Mouse (Mus musculus) stomach, postnatal 0 days (tissue): ENCODE data around the gene Spata1. TPM values are rescaled to one million over a fixed set of nuclear protein-coding genes. Genes with fewer than 3 reads are reported as not detected.

ENCODE experiments used
- ATAC-seq: fragments of 200-750 bp; cut with Nextera tagmentation; 2 replicates; pipeline ENCODE4 v1.8.0; 2017; ENCODE audit not compliant: low FRiP score, low TSS enrichment
- DNase-seq: peaks from one replicate; pipeline ENCODE4 v3.0.0-alpha.2; 2016; ENCODE audit warnings: low spot score
- H3K27ac ChIP-seq: fragments of 300-500 bp; sonication (generic); replicated peaks from 2 replicates; pipeline ENCODE4 v1.5.1; 2014; ENCODE audit warnings: mild to moderate bottlenecking, control low read depth
- H3K27me3 ChIP-seq: fragments of 300-500 bp; sonication (generic); 2 replicates; pipeline ENCODE4 v1.6.1; 2014; ENCODE audit warnings: low read length; ENCODE audit not compliant: control insufficient read depth, insufficient read depth
- H3K36me3 ChIP-seq: fragments of 300-500 bp; sonication (generic); 2 replicates; pipeline ENCODE4 v1.6.1; 2014; ENCODE audit warnings: low read length, mixed read lengths; ENCODE audit not compliant: control insufficient read depth, insufficient read depth
- H3K4me1 ChIP-seq: fragments of 300-500 bp; sonication (generic); replicated peaks from 2 replicates; pipeline ENCODE4 v1.6.1; 2014; ENCODE audit warnings: antibody characterized with exemption; ENCODE audit not compliant: control insufficient read depth, insufficient read depth
- H3K4me2 ChIP-seq: fragments of 300-500 bp; sonication (generic); replicated peaks from 2 replicates; pipeline ENCODE4 v1.6.1; 2014; ENCODE audit warnings: low read depth, mild to moderate bottlenecking, control low read depth, moderate library complexity
- H3K4me3 ChIP-seq: fragments of 300-500 bp; sonication (generic); 2 replicates; pipeline ENCODE4 v1.5.1; 2014; ENCODE audit warnings: low read depth, low read length, control low read depth
- H3K9ac ChIP-seq: fragments of 300-500 bp; sonication (generic); 2 replicates; pipeline ENCODE4 v1.6.1; 2014; ENCODE audit warnings: mild to moderate bottlenecking, low read length, control low read depth, mixed read lengths
- H3K9me3 ChIP-seq: fragments of 300-500 bp; sonication (generic); 2 replicates; pipeline ENCODE4 v1.6.1; 2016; ENCODE audit warnings: low read length; ENCODE audit not compliant: control insufficient read depth
- CTCF ChIP-seq: IDR thresholded peaks from 2 replicates; pipeline ENCODE4 v1.5.1; 2016; ENCODE audit warnings: antibody characterized with exemption, low read depth, mild to moderate bottlenecking, moderate library complexity
- EP300 ChIP-seq: optimal IDR thresholded peaks from 2 replicates; pipeline ENCODE3; 2016; ENCODE audit warnings: antibody characterized with exemption
- WGBS: fragments of 180-500 bp; shearing (Covaris S2); extraction: QIAGEN DNeasy Blood & Tissue Kit; methylation state at CpG from one replicate; pipeline ENCODE4 v1.1.7; 2014; 5-methylcytosine and 5-hydroxymethylcytosine counted together
- polyA plus RNA-seq: library from polyadenylated mRNA; unstranded; fragments of >200 nt; fragmentation: Nextera tagmentation; extraction: Ambion mirVana; gene quantifications from 2 replicates; pipeline ENCODE4 v1.2.1, GENCODE M21; 2015

The Spata1 gene
- polyA plus RNA-seq, 1 experiment from 2014 or later: 1.1 TPM

- Histone ChIP-seq H3K27me3 (no peaks in the 10 kb centered on the region), H3K4me2 (no peak overlapping the region), H3K9me3 (no peaks in the 10 kb centered on the region), H3K9ac (no peak overlapping the region), H3K27ac (no peak overlapping the region), H3K4me1 (0 out of 2 replicates have a peak, but pooled peaks cover 3% of the 10 kb centered on the region), H3K4me3 (no peak overlapping the region), H3K36me3 (no peaks in the 10 kb centered on the region)
- no peak for ATAC-seq
- TF ChIP-seq EP300: no peak
- no peak for TF ChIP-seq CTCF
- WGBS: 78% methylated on average over 7 of the region's 7 CpGs
- DNase-seq: no peak
Observed at GRCm38 (mm10) chr3:146410114-146410513, 89.4 kb downstream of the Spata1 start.

Other genes starting within 250 kb of the Spata1 start
- 12.9 and 14.1 TPM in 2 replicates for gene Ssx2ip, start 95.1 kb downstream of the Spata1 start, polyA plus RNA-seq
- 7.9 and 8.7 TPM in 2 replicates for gene Ctbs, start 50.0 kb downstream of the Spata1 start, polyA plus RNA-seq
- gene Gng5, start 54 bp upstream of the Spata1 start, polyA plus RNA-seq: 1,101 and 1,141 TPM in 2 replicates
- 30.8 and 31.2 TPM in 2 replicates for gene Rpf1, start 21.7 kb upstream of the Spata1 start, polyA plus RNA-seq
- 0.25 and 0.29 TPM in 2 replicates for gene Uox, start 70.7 kb upstream of the Spata1 start, polyA plus RNA-seq
- gene Dnase2b, start 115.8 kb upstream of the Spata1 start, polyA plus RNA-seq: not detected in 2 replicates
- not detected in 2 replicates for gene 4930503B20Rik, start 151.6 kb upstream of the Spata1 start, polyA plus RNA-seq
- 0.45 and 0.64 TPM in 2 replicates for gene Samd13, start 185.8 kb upstream of the Spata1 start, polyA plus RNA-seq